Mouse (Mus musculus) adrenal gland, postnatal 25 days (tissue): ENCODE measurements around the gene St3gal3. TPM values are rescaled to one million over a fixed set of nuclear protein-coding genes. Genes with fewer than 3 reads are reported as not detected.

Experiments used
- DNase-seq: peaks from one replicate; pipeline ENCODE4 v3.0.0; 2021; ENCODE audit warnings: mixed read lengths
- long read RNA-seq: library from polyadenylated mRNA; stranded (forward); transcript quantifications from one replicate; pipeline ENCODE4 v2.0.0, GENCODE M21; 2021
- total RNA-seq: library from RNA; stranded (reverse); gene quantifications from 2 replicates; pipeline ENCODE4 v1.2.3, GENCODE M21; 2021

The St3gal3 gene
- total RNA-seq = 33.0 and 36.1 TPM in 2 replicates
- long read RNA-seq, transcript St3gal3-201 (12 exons, 2,549 nt) = major isoform, 27 of 60 reads
- long read RNA-seq, partial matches to known transcripts = 6 of 60 reads
- long read RNA-seq, other reads (novel, unspliced or antisense) = 23 of 60 reads

GRCm38 (mm10) chr4:118134485-118135365 is at the start of gene St3gal3:
TSS of gene St3gal3 (minus strand) at chr4:118134914.
- peak; percentile 100 for DNase-seq

- no peak for DNase-seq
Measured at GRCm38 (mm10) chr4:118180301-118181080, 45.8 kb upstream of the St3gal3 start.

GRCm38 (mm10) chr4:118179467-118180300 is 45.0 kb upstream of the St3gal3 start, which contains the start of gene Kdm4a:
TSS of gene Kdm4a (minus strand) at chr4:118180043.
- peak; percentile 89 for DNase-seq

GRCm38 (mm10) chr4:118178952-118179466 is 44.3 kb upstream of the St3gal3 start:
- no peak for DNase-seq

- no peak for DNase-seq
Measured at GRCm38 (mm10) chr4:118172461-118172860, 37.7 kb upstream of the St3gal3 start.

GRCm38 (mm10) chr4:118171006-118171405 is 36.3 kb upstream of the St3gal3 start:
- DNase-seq = no peak

- DNase-seq = no peak
Measured at GRCm38 (mm10) chr4:118162123-118162522, 27.4 kb upstream of the St3gal3 start.

- DNase-seq = no peak
Measured at GRCm38 (mm10) chr4:118157666-118158065, 23.0 kb upstream of the St3gal3 start.

GRCm38 (mm10) chr4:118156559-118156958 is 21.8 kb upstream of the St3gal3 start:
- DNase-seq = no peak

GRCm38 (mm10) chr4:118154889-118155288 is 20.2 kb upstream of the St3gal3 start:
- no peak for DNase-seq

GRCm38 (mm10) chr4:118152020-118152785 is 17.5 kb upstream of the St3gal3 start:
- peak; percentile 38 for DNase-seq

- DNase-seq = no peak
Measured at GRCm38 (mm10) chr4:118150804-118151203, 16.1 kb upstream of the St3gal3 start.

- no peak for DNase-seq
Measured at GRCm38 (mm10) chr4:118149956-118150680, 15.4 kb upstream of the St3gal3 start.

GRCm38 (mm10) chr4:118149055-118149576 is 14.4 kb upstream of the St3gal3 start:
- no peak for DNase-seq

- no peak for DNase-seq
Measured at GRCm38 (mm10) chr4:118148317-118148687, 13.6 kb upstream of the St3gal3 start.

- DNase-seq = no peak
Measured at GRCm38 (mm10) chr4:118147547-118148316, 13.0 kb upstream of the St3gal3 start.

GRCm38 (mm10) chr4:118147090-118147489 is 12.4 kb upstream of the St3gal3 start:
- no peak for DNase-seq

- DNase-seq = no peak
Measured at GRCm38 (mm10) chr4:118144324-118144723, 9.6 kb upstream of the St3gal3 start.

GRCm38 (mm10) chr4:118143679-118144078 is 9.0 kb upstream of the St3gal3 start:
- DNase-seq = no peak
